Mouse (Mus musculus): ENCODE results near the gene Zfp13.
"Not testable (repeated sequence)": the region's sequence is repeated elsewhere in the genome, so short reads cannot be mapped to it uniquely, and the experiment has no call there.

Gene Zfp13

DNA sequence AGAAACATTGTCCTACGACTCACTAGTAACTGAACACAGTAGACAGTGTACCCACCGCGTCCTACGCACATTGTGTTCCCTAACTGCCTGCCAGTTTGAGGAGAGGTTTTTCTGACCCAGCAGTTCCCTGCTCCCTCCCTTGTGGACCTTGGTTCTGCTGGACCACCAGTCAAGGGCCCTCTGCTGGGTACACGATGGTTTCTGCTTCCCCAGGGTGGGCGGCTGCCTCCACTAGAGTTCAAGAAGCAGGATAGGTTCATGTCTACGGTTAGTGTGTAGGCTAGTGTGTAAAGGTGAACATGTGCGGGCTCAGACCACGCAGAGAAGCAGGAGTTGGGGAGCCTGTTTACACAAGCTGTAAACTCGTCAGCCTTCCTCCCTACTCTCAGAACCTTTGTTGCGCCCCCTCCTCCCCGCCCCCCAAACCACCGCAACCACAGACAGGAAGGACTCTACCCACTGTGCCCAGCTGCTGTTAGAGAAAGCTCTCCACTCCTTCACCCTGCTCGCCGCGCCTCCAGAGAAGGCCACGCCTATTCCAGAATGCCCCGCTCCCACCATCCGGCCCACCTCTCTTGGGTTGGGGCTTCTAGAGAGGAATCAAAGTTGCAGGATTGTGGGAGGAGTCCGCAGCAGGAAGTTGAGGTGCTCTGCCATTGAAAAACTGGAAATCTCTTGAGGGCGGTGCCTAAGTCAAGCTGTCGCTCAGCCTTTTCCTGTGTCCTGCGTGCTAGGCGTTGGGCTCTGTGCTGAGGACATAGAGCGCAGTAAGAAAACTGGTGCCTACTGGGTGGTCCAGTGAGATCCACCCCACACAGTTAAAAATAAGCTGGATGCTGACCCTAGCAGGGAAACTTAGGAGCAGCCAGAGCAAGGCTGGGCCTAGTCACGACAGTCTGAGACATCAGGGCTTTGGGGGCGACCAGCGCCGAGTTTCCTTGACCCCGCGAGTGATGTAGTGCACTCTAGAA is at the start of gene Zfp13:
Gene Zfp13, minus strand, starts transcription at position 906 of the 971 bp plus-strand sequence.
- in situ Hi-C loops (cut with MboI, MseI): no loop called here

DNA sequence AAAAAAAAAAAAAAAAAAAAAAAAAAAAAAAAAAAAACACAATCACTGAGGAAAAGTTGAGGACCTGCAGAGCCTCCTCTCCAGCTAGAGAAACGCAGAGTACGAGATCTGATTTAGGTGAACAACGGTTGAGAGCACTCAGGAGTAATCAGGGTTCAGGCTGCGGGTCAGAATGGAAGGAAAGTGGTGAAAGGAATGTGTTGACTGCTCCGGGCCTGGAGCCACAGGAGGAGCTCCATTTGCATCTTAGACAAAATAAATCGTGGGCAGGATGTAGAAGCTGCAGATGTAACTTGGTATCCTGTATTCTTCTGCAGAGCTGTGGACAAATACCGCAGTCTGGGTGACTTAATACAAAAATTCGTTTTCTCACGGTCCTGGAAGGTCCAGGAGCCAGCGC is 46.6 kb upstream of the Zfp13 start:
- in situ Hi-C loops (cut with MboI, MseI): no loop called here

DNA sequence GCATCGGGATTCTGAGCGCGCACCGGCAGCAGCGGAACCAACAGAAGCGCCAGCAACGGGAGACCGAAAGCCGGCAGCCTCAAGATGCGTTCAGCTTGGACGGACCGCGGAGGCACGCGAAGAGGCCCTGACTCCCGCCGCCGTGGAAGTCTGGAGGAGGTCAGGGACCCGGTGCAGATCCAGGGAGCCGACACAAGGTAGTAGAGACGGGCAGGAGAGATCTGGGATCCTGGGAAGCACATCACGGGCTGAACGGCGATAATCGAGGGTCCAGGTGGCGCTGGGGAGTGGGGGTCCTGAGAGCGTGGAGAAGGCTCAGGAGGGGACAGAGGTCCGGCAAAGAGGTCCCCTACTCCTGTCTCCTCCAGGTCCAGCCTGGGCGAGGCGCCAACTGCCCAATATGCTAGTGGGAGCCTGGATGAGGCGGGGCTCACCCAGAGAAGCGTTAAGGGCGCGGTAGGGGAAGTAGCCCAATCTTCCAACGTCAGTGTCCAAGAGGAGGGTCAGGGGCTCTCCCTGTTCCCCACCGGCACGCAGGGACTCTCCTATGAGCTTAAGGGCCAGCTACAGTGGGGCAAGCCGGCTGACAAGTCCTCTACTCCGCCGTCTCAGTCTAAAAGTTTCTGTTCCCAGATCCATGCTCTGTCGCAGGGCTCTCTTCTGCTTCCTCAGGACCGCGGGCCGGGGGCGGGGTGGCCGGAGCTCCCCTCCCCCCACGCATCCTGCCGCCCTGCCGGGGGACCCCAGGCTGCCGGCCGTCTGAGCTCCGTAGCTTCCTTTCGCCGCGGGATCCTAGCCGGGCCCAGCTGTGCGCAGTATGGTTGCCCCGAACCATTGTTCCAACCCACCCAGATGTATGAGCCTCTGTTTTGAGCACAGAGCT is 45.6 kb upstream of the Zfp13 start, which contains the start of gene Mmp25:
Gene Mmp25, minus strand, starts transcription at position 665 of the 883 bp plus-strand sequence.
- in situ Hi-C loops (cut with MboI, MseI): no loop called here

DNA sequence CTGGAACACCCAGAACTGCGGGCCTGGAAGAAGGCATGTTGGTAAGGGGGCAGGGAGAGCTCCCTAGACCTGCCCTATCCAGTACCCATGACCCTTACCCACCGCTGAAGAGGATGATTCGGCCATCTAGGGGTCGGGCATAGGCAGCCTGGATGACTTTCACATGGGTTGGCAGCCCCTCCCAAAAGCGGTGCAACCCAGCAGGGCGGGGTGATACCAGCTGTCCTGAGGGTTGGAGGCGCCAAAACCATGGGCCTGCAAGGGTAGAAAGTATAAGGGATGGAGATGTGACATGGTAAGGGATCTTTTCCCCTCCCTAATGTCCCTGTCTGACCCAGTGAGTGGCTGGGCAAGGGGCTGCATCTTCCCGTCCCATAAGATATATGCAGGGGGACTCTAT is 32.0 kb upstream of the Zfp13 start:
- in situ Hi-C loops (cut with MboI, MseI): no loop called here

DNA sequence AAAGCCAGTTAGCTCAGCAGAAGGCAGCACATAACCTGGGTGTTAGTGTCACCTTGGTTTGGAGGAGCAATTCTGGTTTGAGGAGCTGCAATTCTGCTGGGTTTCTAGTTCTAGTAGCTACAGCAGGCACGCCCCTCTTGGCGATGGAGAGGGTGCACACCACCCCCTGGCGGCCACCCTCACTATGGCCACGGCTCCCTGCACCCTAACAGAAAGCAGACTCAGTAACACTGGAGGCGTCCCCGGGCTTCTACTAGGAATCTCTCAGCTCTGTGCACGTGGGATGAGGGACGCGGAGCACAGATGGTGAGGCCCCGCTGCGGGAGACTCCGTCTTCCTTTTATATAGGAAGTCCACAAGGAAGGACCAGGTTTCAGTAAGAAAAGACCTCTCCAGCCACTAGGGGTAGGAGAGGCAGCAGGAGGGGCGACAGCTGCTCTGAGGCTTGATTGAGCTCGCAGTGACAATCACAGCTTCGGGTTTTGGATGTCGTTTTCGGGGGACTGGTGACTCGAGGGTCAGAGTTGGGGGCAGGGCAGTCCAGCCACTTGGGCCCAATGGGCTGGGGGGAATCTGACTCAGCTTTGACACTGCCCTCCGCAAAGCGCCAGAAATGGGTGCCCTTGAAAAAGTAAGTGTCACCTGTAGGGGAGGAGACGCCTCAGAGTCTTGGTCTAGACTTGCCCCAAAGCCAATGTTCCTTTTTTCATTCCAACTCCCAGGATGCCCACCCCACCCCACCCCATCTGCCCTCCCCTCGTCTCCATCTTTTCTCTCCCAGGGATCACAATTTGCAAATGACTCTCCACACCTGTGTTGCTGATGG is 31.1 kb upstream of the Zfp13 start:
- in situ Hi-C loops (cut with MboI, MseI): no loop called here

DNA sequence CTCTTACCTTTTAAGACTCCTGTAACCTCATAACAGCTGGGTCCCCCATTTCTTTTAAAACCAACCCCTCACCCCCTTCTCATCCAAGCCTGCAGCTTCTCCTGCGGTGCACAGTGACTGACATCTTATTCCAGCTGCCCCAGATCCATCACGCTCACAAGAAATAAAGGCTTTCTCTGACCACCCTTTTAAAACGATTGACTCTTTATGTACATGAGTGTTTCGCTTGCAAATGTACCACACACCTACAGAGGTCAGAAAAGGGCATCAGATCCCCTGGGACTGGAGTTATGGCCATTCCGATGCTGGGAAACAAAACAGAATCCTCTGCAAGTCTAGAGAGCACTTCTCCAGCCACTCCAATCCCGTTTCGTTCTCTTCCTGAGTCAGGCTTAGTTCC is 28.5 kb upstream of the Zfp13 start:
- in situ Hi-C loops (cut with MboI, MseI): no loop called here

DNA sequence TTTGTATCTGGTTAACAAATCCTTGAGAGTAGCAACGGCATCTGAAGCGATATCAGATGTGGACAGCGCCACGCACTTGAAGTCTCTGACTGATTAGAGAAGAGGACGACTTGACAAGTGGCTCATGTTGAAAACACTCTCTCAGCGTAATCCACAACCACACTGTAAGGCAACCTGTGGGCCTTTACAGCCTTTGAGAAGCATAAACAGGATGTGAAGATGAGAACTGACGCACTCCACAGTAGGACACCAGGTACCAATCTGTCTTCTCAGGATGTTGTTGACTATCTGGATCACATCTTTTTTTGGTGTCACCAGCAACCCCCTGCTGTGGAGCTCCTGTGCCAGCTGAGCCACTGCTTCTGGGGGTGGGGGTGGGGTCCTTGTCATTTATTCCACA is 21.1 kb upstream of the Zfp13 start:
- in situ Hi-C loops (cut with MboI, MseI): no loop called here

DNA sequence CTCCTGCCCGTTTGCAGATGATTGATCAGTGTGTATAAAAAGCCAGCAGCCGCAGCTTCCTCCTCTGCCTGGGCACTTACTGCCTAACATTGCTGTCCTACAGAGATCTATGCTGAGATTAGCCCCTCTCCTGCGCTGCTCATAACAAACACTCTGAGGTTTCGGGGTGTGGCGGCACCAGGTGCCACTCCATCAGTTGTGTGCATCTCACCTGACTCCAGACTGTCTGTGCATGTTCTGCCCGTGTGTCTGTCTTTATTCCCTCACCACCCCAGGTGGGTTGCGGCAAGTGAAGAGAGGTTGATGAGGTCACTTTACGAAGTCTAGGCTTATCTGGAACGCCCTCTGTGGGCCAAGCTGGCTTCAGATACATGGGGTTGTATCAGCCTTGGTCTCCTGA is 17.8 kb upstream of the Zfp13 start:
- in situ Hi-C loops (cut with MboI, MseI): no loop called here

DNA sequence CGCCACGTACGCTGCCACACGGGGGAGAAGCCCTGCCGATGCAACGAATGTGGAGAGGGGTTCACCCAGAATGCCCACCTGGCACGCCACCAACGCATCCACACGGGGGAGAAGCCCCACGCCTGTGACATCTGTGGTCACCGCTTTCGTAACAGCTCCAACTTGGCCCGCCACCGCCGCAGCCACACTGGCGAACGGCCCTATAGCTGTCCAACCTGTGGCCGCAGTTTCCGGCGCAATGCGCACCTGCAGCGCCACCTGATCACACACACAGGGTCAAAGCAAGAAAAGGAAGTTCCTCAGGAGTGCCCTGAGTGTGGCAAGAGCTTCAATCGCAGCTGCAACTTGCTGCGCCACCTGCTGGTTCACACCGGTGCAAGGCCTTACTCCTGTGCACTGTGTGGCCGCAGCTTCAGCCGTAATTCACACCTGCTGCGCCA is 11.1 kb upstream of the Zfp13 start:
- in situ Hi-C loops (cut with MboI, MseI): no loop called here

DNA sequence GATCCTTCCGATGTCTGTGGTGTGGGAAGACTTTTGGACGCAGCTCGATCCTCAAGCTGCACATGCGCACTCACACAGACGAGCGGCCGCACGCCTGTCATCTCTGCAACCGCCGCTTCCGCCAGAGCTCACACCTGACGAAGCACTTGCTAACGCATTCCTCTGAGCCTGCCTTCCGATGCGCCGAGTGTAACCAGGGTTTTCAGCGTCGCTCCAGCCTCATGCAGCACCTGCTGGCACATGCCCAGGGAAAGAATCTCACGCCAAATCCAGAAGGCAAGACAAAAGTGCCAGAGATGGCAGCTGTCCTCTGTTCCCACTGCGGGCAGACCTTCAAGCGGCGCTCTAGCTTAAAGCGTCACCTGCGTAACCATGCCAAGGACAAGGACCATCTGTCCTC is 10.3 kb upstream of the Zfp13 start:
- in situ Hi-C loops (cut with MboI, MseI): no loop called here

DNA sequence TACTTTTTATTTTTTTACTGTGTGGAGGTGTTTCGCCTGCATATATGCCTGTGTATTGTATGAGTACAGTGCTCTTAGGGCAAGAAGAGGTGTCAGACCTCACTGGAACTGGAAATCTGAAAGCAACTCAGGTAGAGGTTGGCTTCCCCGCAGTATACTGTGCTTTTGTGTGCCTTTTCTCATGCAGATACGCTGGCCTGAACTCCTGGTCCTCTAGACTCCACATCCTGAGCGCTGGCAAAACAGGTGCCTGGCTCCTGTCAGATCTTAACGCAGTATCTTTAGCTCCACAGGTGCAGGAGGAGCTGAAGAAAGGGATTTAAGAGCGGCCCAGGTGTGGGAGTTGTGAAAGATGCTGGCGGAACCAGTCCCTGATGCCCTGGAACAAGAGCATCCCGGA is 5.9 kb upstream of the Zfp13 start:
- in situ Hi-C loops (cut with MboI, MseI): no loop called here

DNA sequence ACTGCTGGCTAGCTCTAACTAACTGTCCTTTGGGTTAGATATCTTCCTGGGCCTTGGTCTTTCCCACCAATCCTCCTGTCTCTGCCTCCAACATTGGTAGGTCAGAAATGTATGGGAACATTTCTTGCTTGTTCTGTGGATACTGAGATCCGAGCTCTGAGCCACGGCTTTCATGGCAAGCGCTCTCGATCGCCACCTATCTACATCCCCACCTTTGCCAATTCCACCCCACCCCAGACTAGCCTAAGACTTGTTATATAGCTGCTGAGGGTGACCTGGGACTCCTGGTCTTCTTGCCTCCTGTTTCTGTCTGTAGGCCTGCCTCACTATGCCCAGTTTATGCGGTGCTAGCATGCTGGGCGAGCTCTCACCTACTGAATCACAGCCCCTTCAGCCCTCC is 5.1 kb upstream of the Zfp13 start:
- in situ Hi-C loops (cut with MboI, MseI): loop anchor here (5.0 kb wide), 1 partner anchor 37 kb away; no protein-coding TSS in a partner anchor

DNA sequence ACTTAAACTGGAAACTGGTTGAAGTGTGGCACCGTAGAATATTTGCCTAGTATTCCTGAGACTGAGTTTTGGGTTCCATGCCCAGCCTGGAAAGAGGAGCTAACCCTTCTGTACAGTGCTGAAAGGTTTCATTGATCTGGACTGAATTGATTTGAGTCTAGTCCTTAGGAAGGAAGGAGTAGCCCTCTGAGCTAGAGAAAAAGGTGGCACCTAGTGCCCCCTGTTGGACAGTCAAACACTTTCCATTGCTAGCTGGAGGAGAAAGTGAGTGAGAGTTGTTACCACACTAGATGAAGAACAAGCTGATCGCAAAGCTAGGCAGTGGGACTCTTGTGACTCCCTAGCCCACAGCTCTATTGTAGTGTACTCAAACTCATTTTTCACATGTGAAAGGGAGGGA is 4.3 kb upstream of the Zfp13 start:
- in situ Hi-C loops (cut with MboI, MseI): loop anchor here (5.0 kb wide), 1 partner anchor 36 kb away; no protein-coding TSS in a partner anchor

DNA sequence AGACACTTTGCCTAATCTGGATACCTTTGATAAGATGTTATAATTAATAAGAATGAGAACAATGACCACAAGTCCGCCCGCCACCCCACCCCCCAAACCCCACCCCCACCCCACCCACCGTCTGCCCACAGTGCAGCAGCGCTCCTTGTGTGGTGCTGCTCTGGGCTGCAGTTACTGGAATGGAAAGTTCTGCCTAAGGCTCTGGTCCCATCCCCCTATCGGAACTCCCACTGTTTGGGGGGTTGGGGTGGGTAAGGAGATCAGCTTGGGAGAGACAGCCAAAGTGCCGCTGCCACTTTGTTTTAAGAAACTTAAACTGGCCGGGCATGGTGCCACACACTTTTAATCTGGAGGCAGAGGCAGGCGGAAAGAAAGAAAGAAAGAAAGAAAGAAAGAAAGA is 3.8 kb upstream of the Zfp13 start:
- in situ Hi-C loops (cut with MboI, MseI): loop anchor here (5.0 kb wide), 1 partner anchor 36 kb away; no protein-coding TSS in a partner anchor

DNA sequence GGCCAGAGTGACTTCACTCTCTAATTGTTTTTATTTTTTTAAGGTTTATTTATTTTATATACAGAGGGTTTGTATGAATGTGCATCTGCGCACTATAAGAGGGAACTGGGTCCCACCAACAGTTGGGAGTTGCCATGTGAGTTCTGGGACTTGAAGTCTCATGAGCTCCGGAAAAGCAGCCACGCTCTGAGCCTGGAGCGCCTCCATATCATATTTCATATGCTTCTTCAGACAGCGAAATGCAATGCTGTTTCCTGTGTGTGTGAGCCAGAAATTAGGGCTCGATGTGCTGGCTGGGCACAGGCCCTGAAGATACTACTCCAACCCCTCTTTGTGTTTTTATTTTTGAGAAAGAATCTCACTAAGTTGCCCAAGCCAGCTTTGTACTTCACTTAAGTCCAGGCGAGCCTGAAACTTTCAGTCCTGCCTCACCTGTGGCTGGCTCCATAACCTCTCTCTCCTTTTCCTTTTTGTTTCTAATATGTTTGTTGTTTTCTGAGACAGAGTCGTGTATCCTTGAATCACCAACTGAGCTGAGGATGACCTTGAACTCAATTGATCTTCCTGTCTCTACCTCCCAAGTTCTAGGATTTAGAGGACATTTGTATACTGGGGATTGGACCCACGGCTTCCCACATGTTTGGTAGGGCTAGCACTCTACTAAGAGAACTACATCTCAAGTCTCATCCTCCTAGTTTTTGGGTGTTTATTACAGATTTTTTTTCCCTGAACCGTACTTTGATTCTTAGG is 2.7 kb upstream of the Zfp13 start:
- in situ Hi-C loops (cut with MboI, MseI): loop anchor here (5.0 kb wide), 1 partner anchor 35 kb away; no protein-coding TSS in a partner anchor

DNA sequence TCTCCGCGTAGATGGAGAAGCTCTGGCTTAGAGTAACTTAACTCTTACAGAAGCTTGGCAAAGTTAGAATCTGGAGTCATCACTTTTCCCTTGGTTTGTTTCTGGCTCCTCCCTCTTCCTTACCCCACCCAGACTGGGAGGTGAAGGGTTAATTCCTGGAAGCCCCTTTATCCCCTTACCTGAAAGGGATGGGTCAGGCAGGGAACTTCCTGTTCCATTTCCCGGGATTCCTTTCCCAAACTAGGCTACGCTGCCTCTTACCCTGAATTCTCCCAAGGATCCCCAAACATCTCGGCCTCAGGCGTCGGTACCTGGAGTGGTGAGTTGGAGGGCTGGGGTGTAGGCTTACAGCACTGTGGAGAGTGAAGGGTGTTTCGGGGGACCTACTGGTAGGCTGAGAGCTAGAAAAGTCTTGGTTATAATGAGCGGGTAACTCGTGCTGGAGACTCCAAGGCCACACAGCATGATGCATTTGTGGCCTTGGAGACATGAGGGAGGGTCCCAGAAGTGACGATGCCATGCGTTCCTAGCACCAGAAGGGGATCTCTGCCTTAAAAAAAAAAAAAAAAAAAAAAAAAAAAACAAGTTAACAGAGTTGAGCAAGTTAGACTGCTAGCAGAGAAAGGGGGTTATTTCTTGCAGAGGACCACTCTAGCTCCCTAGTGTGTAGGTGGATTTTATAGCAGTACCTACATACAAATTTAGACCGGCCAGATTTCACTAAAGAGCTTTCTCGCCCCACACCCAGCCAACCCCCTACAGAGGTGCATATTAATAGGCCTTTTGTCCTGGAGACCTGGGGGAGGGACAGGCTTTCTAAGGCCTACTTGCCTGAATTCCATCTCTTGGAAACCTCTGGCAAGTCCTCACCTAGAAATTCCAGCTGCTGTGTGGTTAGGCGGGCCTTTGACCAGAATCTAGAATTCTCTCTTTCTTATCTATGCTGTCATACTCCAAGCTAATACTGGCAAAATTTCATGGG is 1.6 kb upstream of the Zfp13 start, which contains the start of gene Zscan10:
Gene Zscan10, plus strand, starts transcription at position 216 of the 982 bp plus-strand sequence.
- in situ Hi-C loops (cut with MboI, MseI): loop anchor here (5.0 kb wide), 1 partner anchor 34 kb away; no protein-coding TSS in a partner anchor

DNA sequence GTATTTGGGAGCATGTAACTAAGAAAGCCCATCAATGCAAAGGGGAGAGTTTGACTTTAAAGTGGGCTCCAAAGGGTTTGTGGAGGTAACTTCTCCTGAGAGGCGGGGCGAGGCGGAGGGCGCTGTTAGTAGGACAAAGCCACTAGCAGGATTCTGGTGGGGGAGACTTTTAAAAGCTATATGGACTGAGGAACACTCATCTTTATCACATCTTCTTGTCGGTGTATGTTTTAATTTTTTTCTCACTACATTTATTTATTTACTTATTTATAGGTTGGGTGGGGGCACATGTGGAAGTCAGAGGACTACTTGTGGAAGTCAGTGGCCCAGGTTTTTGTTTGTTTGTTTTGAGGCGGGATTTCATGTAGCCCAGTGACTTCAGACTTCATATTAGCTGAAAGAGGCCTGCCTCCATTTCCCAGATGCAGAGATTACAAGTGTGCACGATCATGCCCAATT is 347 bp upstream of the Zfp13 start:
- in situ Hi-C loops (cut with MboI, MseI): loop anchor here (5.0 kb wide), 1 partner anchor 32 kb away; no protein-coding TSS in a partner anchor

DNA sequence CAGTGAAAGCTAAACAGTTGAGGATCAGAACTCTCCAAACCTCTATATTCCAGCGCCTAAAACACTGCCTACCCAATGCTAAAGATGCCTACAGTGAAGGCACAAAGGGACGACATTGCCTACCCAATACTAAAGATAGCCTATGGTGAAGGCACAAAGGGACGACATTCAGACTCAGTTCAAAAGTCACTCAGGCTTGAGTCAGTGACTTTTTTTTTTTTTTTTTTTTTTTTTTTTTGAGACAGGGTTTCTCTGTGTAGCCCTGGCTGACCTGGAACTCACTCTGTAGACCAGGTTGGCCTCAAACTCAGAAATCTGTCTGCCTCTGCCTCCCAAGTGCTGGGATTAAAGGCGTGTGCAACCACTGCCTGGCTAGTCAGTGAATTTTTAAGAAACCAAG is 4.1 kb downstream of the Zfp13 start:
- in situ Hi-C loops (cut with MboI, MseI): not testable (repeated sequence)

DNA sequence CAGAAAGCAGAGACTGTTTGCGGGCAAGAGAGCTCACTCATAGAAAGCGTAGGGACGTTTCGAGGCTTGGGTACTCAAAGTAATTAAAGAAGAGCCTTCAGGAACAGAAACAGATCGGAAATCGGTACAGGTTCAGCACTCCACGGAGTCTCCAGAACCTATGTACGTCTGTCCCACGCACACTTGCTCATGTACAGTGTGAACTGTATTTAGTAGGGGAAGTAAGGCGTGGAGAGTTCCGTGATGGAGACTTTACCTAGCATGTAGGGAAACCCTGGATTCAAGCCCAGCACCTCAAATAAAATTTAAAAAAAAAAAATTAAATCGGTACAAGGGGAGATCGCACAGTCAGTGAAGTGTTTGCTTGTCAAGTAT is 6.4 kb downstream of the Zfp13 start:
- in situ Hi-C loops (cut with MboI, MseI): no loop called here

Data from T-helper 2 cell (primary cell).